Mouse (Mus musculus) small intestine, adult 10 weeks (tissue): ENCODE results near the gene Sox15. TPM values are rescaled to one million over a fixed set of nuclear protein-coding genes. Genes with fewer than 3 reads are reported as not detected.

ENCODE experiments used
- polyA plus RNA-seq: library from polyadenylated mRNA; stranded (reverse); fragments of 350-450 nt; fragmentation: Illumina TruSeq; extraction: RNeasy Lipid Tissue Mini Kit (QIAGEN cat#74804); gene quantifications from one replicate; pipeline ENCODE4 v1.2.3, GENCODE M21; 2014; ENCODE audit warnings: low replicate concordance

Gene Sox15
- not detected for polyA plus RNA-seq

DNA sequence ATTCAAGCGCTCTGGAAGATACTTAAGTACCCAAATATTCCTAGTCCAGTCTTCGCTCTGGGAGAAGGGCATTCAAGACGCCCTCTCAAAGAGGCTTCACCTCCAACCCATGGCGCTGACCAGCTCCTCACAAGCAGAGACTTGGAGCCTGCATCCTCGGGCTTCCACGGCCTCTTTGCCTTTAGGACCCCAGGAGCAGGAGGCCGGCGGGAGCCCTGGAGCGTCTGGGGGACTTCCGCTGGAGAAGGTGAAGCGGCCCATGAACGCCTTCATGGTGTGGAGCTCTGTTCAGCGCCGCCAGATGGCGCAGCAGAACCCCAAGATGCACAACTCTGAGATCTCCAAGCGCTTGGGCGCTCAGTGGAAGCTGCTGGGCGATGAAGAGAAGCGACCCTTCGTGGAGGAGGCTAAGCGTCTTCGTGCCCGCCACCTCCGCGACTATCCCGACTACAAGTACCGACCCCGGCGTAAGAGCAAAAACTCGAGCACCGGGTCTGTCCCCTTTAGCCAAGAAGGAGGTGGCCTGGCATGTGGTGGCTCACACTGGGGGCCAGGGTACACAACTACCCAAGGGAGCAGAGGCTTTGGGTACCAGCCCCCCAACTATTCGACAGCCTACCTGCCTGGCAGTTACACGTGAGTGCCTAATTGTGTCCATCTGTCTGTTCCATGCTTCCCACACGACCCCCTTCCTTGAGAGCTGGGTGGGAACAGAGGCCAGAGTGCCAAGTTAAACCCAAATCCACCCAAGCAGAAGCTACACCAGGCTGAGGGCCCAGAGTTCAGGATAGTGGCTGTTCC, at the start of gene Sox15:
Gene Sox15, plus strand, starts transcription at position 51 of the 801 bp plus-strand sequence.

GRCm38 (mm10) chr11:69605726-69606490, 49.2 kb upstream of the Sox15 start, which contains the start of gene Atp1b2:
Gene Atp1b2 (minus strand): TSS chr11:69605942.

GRCm38 (mm10) chr11:69617805-69618204, 37.3 kb upstream of the Sox15 start, which contains the start of gene Shbg:
Gene Shbg (minus strand): TSS chr11:69617905.

DNA sequence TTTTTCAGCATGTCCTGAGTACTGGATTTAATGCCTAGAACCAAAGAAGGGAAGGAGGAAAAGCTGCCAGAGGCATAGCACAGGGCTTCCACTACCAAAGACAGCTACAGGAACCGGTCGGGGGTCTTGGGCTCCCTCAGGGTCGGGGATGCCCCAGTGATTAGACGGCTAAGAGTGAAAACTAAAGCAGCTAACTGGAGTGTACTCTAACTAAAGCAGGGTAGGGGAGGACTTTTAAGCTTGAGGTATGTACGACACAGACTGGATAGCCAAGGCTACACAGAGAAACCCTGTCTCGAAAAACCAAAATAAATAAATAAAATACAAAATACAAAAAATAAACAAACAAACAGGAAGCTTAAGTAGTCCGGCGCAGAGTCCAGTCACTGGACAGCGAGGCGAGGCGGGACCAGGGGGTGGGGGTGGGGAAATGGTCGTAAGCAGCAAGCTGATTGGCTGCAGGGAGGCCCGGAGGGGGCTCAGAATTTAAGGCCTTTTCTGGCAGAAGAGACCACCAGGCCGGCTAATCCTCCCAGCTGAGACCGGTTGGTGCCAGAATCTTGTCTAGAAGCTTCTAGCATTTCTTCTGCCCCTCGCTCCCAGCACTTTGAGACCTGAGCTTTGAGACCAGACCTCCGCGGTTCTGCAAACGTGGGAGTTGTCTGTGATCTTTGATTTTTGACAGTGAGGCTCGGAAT, 33.4 kb upstream of the Sox15 start, which contains the start of gene Sat2:
Gene Sat2, plus strand, starts transcription at position 454 of the 698 bp plus-strand sequence.

GRCm38 (mm10) chr11:69632284-69633089, 22.6 kb upstream of the Sox15 start, which contains the start of gene Fxr2:
Gene Fxr2 (plus strand): TSS chr11:69632990.

DNA sequence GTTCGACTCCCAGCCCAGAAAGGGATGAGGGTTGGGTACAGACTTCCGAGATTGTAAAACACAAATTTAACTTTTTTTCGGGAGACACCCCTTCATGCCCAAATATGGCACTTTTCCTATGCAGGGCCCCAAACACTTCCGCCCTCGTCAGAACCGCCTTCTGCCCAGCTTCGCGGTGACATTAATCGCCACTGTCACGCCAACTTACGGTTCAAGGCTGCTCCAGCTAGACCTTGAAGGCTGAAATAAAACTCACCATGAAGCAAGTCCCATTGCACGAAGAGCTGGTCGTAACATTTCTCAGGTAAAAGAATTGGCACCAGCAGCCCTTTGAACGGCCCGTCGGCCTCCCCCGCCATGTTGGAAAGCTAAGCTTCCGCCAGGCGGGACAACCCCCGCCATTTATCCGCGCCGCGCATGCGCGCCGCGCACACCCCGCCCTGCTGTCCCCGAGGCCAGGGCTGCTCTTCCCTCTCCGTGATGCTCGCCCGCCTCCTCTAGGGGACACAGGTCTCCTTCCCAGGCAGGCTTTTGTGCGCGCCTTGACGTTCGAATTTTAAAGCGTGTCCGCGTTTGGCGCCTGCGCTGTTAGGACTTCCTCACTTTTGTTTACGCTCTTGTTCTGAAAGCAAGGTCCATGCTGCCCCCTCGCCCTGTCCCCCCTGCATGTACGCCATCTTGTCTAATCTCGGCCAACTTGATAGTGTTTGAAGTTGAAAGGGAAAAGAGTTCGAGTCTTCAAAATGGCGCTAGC, 7.3 kb downstream of the Sox15 start, which contains the start of gene Mpdu1:
Gene Mpdu1, minus strand, starts transcription at position 430 of the 754 bp plus-strand sequence.

GRCm38 (mm10) chr11:69665961-69666664, 11.0 kb downstream of the Sox15 start, which contains the start of gene Cd68:
Gene Cd68 (minus strand): TSS chr11:69666153.

DNA sequence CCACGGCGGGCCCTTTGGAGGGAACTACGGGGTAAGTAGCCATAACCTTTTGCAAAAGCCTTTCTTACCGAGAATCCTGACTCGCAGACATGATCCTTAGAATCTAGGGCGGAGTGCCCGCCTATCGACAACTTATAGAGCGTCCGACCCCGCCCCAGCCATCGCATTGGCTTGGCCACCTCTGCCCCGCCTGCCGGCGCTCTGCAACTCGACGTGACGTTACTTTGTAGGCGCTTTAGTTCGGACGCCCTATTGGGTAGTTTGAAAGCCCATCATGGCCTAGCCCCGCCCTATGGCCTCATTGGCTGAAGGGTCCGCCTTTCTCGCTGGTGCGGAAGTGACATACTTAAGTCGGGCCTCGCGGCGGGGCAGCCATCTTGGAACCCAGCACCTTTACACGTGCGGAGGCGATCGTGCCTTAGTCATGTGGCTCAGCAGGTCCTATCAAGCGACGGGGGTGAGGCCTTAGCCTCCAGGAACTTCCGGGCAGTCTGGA, 17.1 kb downstream of the Sox15 start, which contains the start of gene Eif4a1:
Gene Eif4a1, minus strand, starts transcription at position 213 of the 496 bp plus-strand sequence.

DNA sequence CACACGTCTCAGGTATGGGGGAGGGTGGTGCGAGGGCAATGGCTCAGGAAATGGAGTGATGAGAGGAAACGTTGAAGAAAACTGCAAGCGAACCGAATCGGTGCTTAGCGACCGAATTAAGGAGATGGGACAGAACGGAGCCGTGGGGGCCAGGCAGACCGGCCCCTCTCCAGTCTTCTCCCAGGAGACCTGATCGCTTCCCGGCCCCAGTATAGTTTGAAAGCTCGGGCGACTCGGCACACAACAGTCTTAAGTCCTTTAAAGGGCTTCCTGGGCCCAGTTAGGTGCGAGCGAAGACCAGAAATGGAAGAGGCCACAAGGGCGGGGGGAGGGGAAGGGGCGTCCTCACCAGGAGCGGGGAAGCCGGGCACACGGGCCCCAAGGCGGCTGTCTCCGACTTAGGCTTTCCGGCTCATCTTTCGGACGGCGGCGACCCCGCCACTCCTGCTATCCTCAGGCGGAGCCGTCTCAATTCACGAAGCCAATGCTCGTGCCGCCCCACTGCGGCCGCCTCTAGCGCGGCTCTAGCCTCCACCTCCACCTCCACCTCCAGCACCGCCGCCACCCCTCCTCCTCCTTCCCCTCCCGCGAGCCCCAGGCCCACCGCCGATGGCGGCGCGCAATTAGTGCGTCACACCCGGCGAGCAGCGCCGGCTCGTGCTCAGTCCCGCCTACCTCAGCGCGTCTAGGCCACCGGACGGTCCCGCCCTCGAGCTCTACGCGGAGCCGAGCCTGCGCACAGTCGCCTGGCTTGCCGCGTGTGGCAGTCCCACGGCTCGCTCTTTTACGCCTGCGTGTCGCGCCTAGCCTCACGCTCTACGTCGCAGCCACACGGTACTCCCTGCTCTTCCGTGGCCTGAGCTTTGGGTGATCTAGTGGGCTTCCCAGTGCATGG, 26.4 kb downstream of the Sox15 start, which contains the start of gene Senp3:
Gene Senp3, minus strand, starts transcription at position 771 of the 895 bp plus-strand sequence.

GRCm38 (mm10) chr11:69685526-69686148, 30.5 kb downstream of the Sox15 start, which contains the start of gene Tnfsf13:
Gene Tnfsf13 (minus strand): TSS chr11:69685784.

DNA sequence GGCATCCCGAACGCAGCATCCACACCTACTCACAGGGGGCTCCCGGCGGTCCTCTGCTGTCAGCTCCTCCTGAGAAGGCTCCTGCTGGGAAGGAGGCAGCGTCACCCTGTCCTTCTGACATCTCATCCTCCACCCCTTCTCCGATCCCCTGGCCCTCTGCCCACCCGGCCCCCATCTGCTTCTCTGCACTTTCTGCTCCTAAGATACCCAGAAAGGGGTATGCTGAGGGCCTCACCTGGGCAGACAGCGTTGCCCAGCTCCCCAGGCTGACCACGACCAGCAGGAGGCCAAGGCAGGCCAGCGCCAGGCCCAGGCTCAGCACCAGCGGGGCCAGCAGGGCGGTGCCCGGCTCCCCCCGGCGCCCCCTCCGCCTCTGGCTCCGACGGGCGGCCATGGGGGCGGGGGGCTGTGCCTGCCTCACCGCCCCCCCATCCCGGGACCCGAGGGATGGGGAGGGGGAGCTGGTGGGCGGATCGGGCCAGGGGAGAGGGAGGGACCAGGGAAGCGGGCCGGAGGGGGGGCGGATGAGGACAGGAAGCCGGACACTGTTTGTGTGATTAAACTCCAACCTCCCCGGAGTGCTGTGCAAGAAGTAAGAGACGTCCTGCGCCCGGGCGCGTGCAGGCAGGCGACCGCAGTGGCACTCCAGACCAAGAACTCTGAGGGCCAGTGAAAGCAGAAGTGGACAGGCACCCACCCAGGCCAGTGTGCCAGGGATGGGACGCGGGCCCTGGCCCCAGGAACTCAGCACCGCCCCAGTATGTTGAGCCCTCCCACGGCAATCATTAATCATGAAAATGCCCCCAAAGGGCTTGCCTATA, 40.5 kb downstream of the Sox15 start, which contains the start of the genes Tnfsf12 and Tnfsfm13:
Gene Tnfsf12, minus strand, starts transcription at position 489 of the 821 bp plus-strand sequence.
Gene Tnfsfm13, minus strand, starts transcription at position 738 of the 821 bp plus-strand sequence.

Other genes starting within 250 kb of the Sox15 start
- 4.5 TPM for gene Kdm6b, start 241.6 kb upstream of the Sox15 start, polyA plus RNA-seq
- gene Dnah2, start 106.2 kb upstream of the Sox15 start, polyA plus RNA-seq: 0.37 TPM
- gene Efnb3, start 95.1 kb upstream of the Sox15 start, polyA plus RNA-seq: not detected
- gene Wrap53, start 75.1 kb upstream of the Sox15 start, polyA plus RNA-seq: 0.59 TPM
- gene Trp53, start 75.0 kb upstream of the Sox15 start, polyA plus RNA-seq: 2.7 TPM
- 2.6 TPM for gene Atp1b2, start 49.4 kb upstream of the Sox15 start, polyA plus RNA-seq
- gene Shbg, start 37.4 kb upstream of the Sox15 start, polyA plus RNA-seq: not detected
- gene Sat2, start 33.3 kb upstream of the Sox15 start, polyA plus RNA-seq: 0.97 TPM
- 7.3 TPM for gene Fxr2, start 22.3 kb upstream of the Sox15 start, polyA plus RNA-seq
- gene Mpdu1, start 7.3 kb downstream of the Sox15 start, polyA plus RNA-seq: 15.1 TPM
- gene Cd68, start 10.8 kb downstream of the Sox15 start, polyA plus RNA-seq: 1.7 TPM
- 261 TPM for gene Eif4a1, start 17.1 kb downstream of the Sox15 start, polyA plus RNA-seq
- gene Senp3, start 26.8 kb downstream of the Sox15 start, polyA plus RNA-seq: 73.2 TPM
- gene Tnfsf13, start 30.5 kb downstream of the Sox15 start, polyA plus RNA-seq: 26.8 TPM
- gene Tnfsf12, start 40.5 kb downstream of the Sox15 start, polyA plus RNA-seq: 0.41 TPM
- gene Tnfsfm13, start 40.8 kb downstream of the Sox15 start, polyA plus RNA-seq: 3.9 TPM
- gene Polr2a, start 103.3 kb downstream of the Sox15 start, polyA plus RNA-seq: 15.6 TPM
- not detected for gene Slc35g3, start 106.7 kb downstream of the Sox15 start, polyA plus RNA-seq
- 8.3 TPM for gene Zbtb4, start 110.6 kb downstream of the Sox15 start, polyA plus RNA-seq
- gene Chrnb1, start 140.6 kb downstream of the Sox15 start, polyA plus RNA-seq: 4.4 TPM
- gene Fgf11, start 146.5 kb downstream of the Sox15 start, polyA plus RNA-seq: 4.6 TPM
- 10.2 TPM for gene Tmem102, start 150.3 kb downstream of the Sox15 start, polyA plus RNA-seq
- gene Gm39566, start 160.0 kb downstream of the Sox15 start, polyA plus RNA-seq: not detected
- not detected for gene Spem2, start 163.2 kb downstream of the Sox15 start, polyA plus RNA-seq
- not detected for gene Spem1, start 166.9 kb downstream of the Sox15 start, polyA plus RNA-seq
- 0.15 TPM for gene Nlgn2, start 182.5 kb downstream of the Sox15 start, polyA plus RNA-seq
- gene Tmem256, start 183.2 kb downstream of the Sox15 start, polyA plus RNA-seq: 4.2 TPM
- 0.33 TPM for gene Plscr3, start 191.1 kb downstream of the Sox15 start, polyA plus RNA-seq
- 5.0 TPM for gene Tnk1, start 203.4 kb downstream of the Sox15 start, polyA plus RNA-seq
- gene Tmem95, start 222.7 kb downstream of the Sox15 start, polyA plus RNA-seq: not detected
- 1.4 TPM for gene Kctd11, start 226.1 kb downstream of the Sox15 start, polyA plus RNA-seq
- gene Acap1, start 240.2 kb downstream of the Sox15 start, polyA plus RNA-seq: 0.67 TPM
- 7.0 TPM for gene 2810408A11Rik, start 245.7 kb downstream of the Sox15 start, polyA plus RNA-seq
- gene Neurl4, start 245.8 kb downstream of the Sox15 start, polyA plus RNA-seq: 1.6 TPM